Mouse (Mus musculus) heart, embryonic 15.5 days (tissue): ENCODE measurements at regions not wholly inside any gene's neighbourhood (a gene's known extent, or its start where the extent isn't known, plus 50 kb on each side); places are given as distances from the start of the nearest gene placed in this dataset.

ENCODE experiments used
- ATAC-seq: fragments of 200-750 bp; cut with Nextera tagmentation; replicated peaks from 2 replicates; pipeline ENCODE4 v1.8.0; 2017; ENCODE audit warnings: low read depth, moderate TSS enrichment; ENCODE audit not compliant: insufficient number of reproducible peaks, insufficient read depth, low FRiP score
- H3K27ac ChIP-seq: fragments of 300-500 bp; sonication (generic); 2 replicates; pipeline ENCODE4 v1.5.1; 2015; ENCODE audit warnings: mild to moderate bottlenecking, inconsistent platforms
- H3K27me3 ChIP-seq: fragments of 300-500 bp; sonication (generic); 2 replicates; pipeline ENCODE4 v1.6.1; 2015; ENCODE audit warnings: inconsistent platforms
- H3K36me3 ChIP-seq: fragments of 300-500 bp; sonication (generic); 2 replicates; pipeline ENCODE4 v1.6.1; 2015; ENCODE audit warnings: mild to moderate bottlenecking, inconsistent platforms
- H3K4me1 ChIP-seq: fragments of 300-500 bp; sonication (generic); replicated peaks from 2 replicates; pipeline ENCODE4 v1.6.1; 2015; ENCODE audit warnings: inconsistent platforms
- H3K4me2 ChIP-seq: fragments of 300-500 bp; sonication (generic); 2 replicates; pipeline ENCODE4 v1.6.1; 2015; ENCODE audit warnings: inconsistent platforms, mild to moderate bottlenecking, moderate library complexity
- H3K4me3 ChIP-seq: fragments of 300-500 bp; sonication (generic); 2 replicates; pipeline ENCODE4 v1.5.1; 2015; ENCODE audit warnings: mild to moderate bottlenecking, inconsistent platforms
- H3K9ac ChIP-seq: fragments of 300-500 bp; sonication (generic); 2 replicates; pipeline ENCODE4 v1.6.1; 2015; ENCODE audit warnings: mild to moderate bottlenecking, inconsistent platforms
- H3K9me3 ChIP-seq: fragments of 300-500 bp; sonication (generic); replicated peaks from 2 replicates; pipeline ENCODE4 v1.6.1; 2016; ENCODE audit warnings: inconsistent platforms
- WGBS: fragments of 180-500 bp; shearing (Covaris S2); methylation state at CpG from one replicate; pipeline ENCODE4 v1.1.7; 2015; ENCODE audit warnings: mixed read lengths; 5-methylcytosine and 5-hydroxymethylcytosine counted together

DNA sequence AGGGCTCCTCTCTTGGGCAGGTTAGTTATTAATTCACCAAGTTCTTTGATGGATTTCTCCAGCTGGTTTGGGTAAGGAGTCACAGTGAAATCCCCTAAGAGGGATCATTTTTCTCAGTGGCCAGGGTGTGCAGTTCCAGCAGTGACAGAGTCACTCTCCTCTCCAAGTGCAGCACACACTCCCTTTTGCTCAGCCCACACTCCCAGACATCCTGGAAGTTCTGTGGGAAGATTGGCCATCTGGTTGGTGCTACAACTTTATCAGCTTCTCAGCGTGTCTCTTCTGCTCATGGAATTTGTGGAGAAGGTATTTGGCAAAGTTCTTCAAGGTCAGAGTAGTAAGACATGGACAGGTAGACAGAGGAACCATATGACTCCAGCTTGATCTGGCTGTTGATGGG, 148.5 kb upstream of the Lrig1 start:
- Histone ChIP-seq H3K36me3 (no peaks in the 10 kb centered on the region), H3K9ac (no peak overlapping the region), H3K4me2 (no peak overlapping the region), H3K4me1 (0 out of 2 replicates have a peak, but pooled peaks cover 2% of the 10 kb centered on the region), H3K27ac (no peak overlapping the region), H3K9me3 (no peaks in the 10 kb centered on the region), H3K4me3 (no peak overlapping the region), H3K27me3 (no peaks in the 10 kb centered on the region)
- 60% methylated on average over 1 of the region's 1 CpGs for WGBS
- no peak for ATAC-seq

DNA sequence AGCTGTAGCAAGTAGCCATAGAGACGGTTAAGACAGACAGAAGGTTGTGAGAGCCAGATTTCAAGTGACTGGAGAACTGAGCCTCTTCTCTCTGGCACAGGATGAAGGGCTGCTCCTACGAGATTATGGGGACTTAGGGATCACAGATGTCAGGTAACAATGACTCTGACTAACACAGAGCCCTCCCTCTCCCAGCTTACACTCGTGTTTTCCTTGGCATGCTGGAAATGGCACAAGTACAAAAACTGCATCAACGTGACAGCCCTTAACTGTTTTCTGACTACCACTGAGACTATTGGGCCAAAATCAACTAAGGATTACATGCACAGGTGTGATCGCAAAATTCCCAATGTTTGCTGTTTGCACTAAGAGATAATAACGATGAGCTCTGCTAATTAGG, 145.9 kb upstream of the Lrig1 start:
- Histone ChIP-seq H3K27me3 (no peaks in the 10 kb centered on the region), H3K9me3 (no peaks in the 10 kb centered on the region), H3K4me2 (no peak overlapping the region), H3K9ac (no peak overlapping the region), H3K4me3 (no peak overlapping the region), H3K4me1 (0 out of 2 replicates have a peak, but pooled peaks cover 2% of the 10 kb centered on the region), H3K27ac (no peak overlapping the region), H3K36me3 (no peaks in the 10 kb centered on the region)
- 58% methylated on average over 6 of the region's 6 CpGs for WGBS
- ATAC-seq, result no peak

DNA sequence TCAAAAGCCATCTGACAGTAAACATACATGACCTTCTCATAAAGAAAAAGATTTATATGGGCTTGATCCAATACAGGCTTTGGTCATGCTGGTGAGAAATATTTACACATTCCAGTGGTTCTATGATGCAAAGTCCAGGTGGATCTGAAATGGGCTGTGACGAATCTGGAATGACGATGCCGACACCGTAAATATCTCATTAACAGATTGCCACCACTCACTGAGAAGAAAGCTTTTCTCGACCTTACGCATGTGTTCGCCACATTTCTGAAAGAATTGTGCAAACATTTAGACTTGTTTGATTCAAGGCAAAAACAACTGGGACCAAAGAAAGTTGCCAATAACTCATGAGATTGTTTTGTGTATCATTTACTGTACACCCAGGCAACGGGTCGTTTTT, 142.9 kb upstream of the Lrig1 start:
- Histone ChIP-seq H3K27ac (no peak overlapping the region), H3K4me2 (no peak overlapping the region), H3K4me1 (no peaks in the 10 kb centered on the region), H3K9me3 (no peaks in the 10 kb centered on the region), H3K9ac (no peak overlapping the region), H3K36me3 (no peaks in the 10 kb centered on the region), H3K27me3 (no peaks in the 10 kb centered on the region), H3K4me3 (no peak overlapping the region)
- ATAC-seq, result no peak
- 87% methylated on average over 9 of the region's 9 CpGs for WGBS

DNA sequence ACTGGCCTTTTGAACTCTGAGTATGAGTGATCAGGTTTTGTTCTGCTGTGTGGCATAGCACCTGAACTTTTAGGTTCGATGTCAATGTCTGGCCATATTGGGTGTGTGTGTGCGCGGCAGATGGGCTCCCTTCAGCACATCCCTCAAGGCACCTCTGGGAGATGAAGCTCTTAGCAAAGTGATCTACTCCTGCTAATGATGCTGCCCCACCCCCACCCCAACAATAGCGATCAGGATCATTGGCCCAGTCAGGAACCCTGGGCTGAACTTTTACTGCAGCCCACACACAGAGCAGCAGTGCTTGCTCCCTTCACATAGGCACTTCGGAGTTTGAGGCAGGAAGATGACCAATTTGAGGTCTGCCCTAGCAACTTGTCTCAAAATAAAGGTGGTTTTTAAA, 141.9 kb upstream of the Lrig1 start:
- no peak overlapping the region for H3K27ac ChIP-seq
- 69% methylated on average over 5 of the region's 5 CpGs for WGBS
- no peaks in the 10 kb centered on the region for H3K36me3 ChIP-seq
- no peak overlapping the region for H3K4me2 ChIP-seq
- H3K27me3 ChIP-seq, result no peaks in the 10 kb centered on the region
- H3K4me1 ChIP-seq, result no peaks in the 10 kb centered on the region
- ATAC-seq, result no peak
- no peak overlapping the region for H3K4me3 ChIP-seq
- H3K9ac ChIP-seq, result no peak overlapping the region
- H3K9me3 ChIP-seq, result no peaks in the 10 kb centered on the region

DNA sequence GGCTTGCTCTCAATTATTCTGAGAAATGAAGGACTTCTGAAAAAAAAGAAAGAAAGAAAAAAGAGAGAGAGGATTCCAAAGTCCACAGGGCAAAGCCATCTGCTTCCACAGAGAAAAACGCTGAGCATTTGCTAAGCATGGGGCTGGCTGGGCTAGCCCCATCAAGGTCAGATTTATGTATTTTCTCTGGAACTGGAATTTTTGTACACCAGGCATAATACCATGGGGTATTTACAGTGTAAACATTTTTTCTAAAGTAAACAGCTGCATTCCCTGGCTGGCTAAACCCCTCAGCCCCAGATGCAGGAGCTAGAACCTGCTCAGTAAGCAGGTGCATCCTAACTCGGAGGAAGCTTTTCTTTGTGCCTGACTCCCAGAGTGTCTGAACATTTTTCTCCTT, 135.8 kb upstream of the Lrig1 start:
- 62% methylated on average over 2 of the region's 2 CpGs for WGBS
- Histone ChIP-seq H3K36me3 (no peaks in the 10 kb centered on the region), H3K9me3 (no peaks in the 10 kb centered on the region), H3K4me1 (no peaks in the 10 kb centered on the region), H3K4me2 (no peak overlapping the region), H3K27me3 (no peaks in the 10 kb centered on the region), H3K9ac (no peak overlapping the region), H3K4me3 (no peak overlapping the region), H3K27ac (no peak overlapping the region)
- no peak for ATAC-seq

DNA sequence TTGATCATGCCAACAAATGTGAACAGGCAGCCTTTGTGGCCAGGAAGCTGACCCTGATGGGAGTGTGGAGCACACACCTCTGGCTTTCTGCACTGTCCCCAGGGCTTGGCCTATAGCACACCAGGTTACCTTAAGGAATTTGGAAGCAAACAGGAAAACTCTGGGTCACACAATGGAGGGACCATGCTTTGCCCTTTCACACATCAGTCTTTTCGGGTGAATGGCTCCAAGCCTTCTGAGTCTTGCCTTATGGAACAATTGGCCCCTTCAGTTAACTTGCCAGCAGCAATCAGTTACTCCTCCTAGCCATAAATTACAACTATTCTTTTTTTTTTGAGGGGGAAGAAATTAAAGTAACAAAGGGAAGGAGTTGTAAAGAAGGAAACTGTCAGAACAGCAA, 134.6 kb upstream of the Lrig1 start:
- no peak overlapping the region for H3K4me2 ChIP-seq
- no peaks in the 10 kb centered on the region for H3K4me1 ChIP-seq
- 84% methylated on average over 1 of the region's 1 CpGs for WGBS
- no peaks in the 10 kb centered on the region for H3K27me3 ChIP-seq
- no peaks in the 10 kb centered on the region for H3K9me3 ChIP-seq
- H3K27ac ChIP-seq, result no peak overlapping the region
- H3K9ac ChIP-seq, result no peak overlapping the region
- no peak overlapping the region for H3K4me3 ChIP-seq
- no peak for ATAC-seq
- no peaks in the 10 kb centered on the region for H3K36me3 ChIP-seq

DNA sequence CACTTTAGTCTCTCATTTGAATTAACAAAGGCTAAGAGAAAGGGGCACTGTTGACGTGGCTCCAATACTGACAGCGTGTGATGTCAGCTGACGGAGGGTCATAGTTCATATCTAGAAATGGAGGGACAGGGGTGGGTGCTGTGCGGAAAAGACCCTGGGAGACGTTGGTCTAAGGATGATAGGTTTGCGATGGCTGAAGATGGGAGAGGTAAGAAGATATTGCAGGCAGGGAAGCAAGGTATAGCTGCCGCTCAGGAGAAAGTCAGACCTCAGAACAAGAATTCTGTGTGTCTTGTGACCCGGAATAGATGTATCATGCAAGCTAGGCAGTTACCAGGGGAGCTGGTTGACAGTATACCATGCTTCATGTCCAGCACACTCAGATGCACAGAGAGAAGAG, 130.8 kb upstream of the Lrig1 start:
- Histone ChIP-seq H3K4me1 (no peaks in the 10 kb centered on the region), H3K9ac (no peak overlapping the region), H3K27ac (no peak overlapping the region), H3K27me3 (no peaks in the 10 kb centered on the region), H3K9me3 (no peaks in the 10 kb centered on the region), H3K4me2 (no peak overlapping the region), H3K4me3 (no peak overlapping the region), H3K36me3 (no peaks in the 10 kb centered on the region)
- 88% methylated on average over 8 of the region's 8 CpGs for WGBS
- ATAC-seq, result no peak

DNA sequence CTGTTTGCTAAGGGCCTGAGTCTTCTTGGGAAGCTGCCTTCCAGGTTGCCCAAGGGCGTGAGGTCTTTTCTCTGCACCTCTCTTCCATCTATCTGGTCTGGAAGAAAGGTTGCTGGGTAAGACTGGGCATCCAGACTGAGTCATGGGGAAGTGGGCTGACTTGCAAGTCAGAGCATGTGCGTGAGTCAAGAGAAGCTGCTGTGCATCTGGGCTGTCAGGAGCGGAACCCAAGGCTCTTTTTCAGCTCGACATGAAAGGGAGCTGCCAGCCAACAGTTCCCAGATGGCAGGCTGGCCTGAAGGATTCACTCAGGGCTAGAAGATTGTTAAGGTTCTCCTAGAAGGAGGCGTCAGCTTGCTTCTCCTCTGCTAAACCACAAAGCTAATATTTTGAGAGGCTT, 129.3 kb upstream of the Lrig1 start:
- 76% methylated on average over 5 of the region's 5 CpGs for WGBS
- Histone ChIP-seq H3K4me3 (no peak overlapping the region), H3K9me3 (no peaks in the 10 kb centered on the region)

DNA sequence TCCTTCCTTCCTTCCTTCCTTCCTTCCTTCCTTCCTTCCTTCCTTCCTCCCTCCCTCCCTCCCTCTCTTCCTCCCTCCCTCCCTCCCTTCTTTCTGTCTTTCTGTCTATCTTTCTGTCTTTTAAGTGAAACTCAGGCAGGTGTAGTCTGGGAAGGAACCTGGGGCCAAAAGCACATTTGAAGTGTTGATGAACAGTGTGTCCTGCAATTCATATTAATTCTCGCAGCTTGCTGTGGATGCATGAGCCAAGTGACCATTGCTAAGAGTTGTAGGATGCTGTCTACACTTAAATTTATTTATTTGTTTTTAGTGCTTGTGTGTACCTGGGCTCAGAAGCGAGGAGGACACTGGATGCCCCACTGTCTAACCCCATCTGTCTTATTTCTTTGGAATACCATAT, 126.7 kb upstream of the Lrig1 start:
- 63% methylated on average over 2 of the region's 2 CpGs for WGBS
- Histone ChIP-seq H3K9me3 (no peaks in the 10 kb centered on the region), H3K4me3 (no peak overlapping the region), H3K36me3 (no peaks in the 10 kb centered on the region), H3K27ac (no peak overlapping the region), H3K27me3 (no peaks in the 10 kb centered on the region), H3K9ac (no peak overlapping the region), H3K4me2 (no peak overlapping the region), H3K4me1 (no peaks in the 10 kb centered on the region)
- no peak for ATAC-seq

More for the DNA sequence above, 129.3 kb upstream of the Lrig1 start:
- H3K36me3 ChIP-seq, result no peaks in the 10 kb centered on the region
- H3K4me1 ChIP-seq, result no peaks in the 10 kb centered on the region
- H3K4me2 ChIP-seq, result no peak overlapping the region
- H3K27ac ChIP-seq, result no peak overlapping the region
- no peak overlapping the region for H3K9ac ChIP-seq
- no peaks in the 10 kb centered on the region for H3K27me3 ChIP-seq
- ATAC-seq, result no peak

DNA sequence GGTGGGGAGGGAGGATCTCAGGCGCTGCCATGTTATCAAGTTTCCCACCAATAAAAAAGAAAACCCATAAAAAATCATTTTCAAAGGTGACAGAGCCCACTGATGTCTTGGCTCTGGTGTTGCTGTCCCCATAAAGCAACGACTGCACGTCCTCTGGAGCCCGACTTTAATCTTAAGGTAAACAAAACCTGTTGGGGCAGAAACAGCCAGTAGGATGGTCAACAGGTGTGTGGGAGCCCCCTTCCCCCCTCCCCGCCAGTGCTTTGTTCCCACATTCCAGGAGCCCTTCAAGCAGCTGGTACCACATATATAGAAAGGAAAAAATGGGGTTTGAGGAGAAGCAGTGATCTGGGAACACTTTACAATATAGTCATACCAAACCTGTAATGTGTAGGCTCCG, 118.3 kb upstream of the Lrig1 start:
- Histone ChIP-seq H3K9ac (no peak overlapping the region), H3K4me3 (no peak overlapping the region), H3K4me2 (no peak overlapping the region), H3K36me3 (no peaks in the 10 kb centered on the region), H3K9me3 (no peaks in the 10 kb centered on the region), H3K27ac (no peak overlapping the region), H3K4me1 (0 out of 2 replicates have a peak, but pooled peaks cover 3% of the 10 kb centered on the region), H3K27me3 (0 out of 2 replicates have a peak, but pooled peaks cover 2% of the 10 kb centered on the region)
- ATAC-seq, result no peak
- 47% methylated on average over 6 of the region's 6 CpGs for WGBS

DNA sequence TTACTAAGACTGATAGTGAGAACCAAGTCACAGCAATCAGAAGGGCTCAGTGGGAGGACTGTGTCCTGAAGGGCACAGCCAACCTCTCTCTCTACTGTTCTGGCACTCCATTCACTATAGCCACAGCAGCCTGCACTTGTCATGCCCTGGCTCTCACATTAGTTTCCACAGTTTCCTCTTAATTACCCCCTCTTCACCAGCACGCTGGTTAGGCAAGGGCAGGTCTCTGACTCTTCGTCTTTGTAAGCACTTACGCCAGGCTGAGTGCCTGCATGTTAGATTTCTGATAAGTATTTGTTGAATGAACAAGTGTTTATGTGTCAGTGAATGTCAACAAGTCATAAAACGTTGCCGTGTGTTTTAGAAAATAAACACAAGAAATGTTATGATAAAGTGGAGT, 116.2 kb upstream of the Lrig1 start:
- H3K27me3 ChIP-seq, result 0 out of 2 replicates have a peak, but pooled peaks cover 2% of the 10 kb centered on the region
- no peak overlapping the region for H3K27ac ChIP-seq
- no peaks in the 10 kb centered on the region for H3K9me3 ChIP-seq
- no peak overlapping the region for H3K4me3 ChIP-seq
- no peak overlapping the region for H3K9ac ChIP-seq
- peaks cover 3% of the 10 kb centered on the region; the same call in 1 of the 2 replicates for H3K4me1 ChIP-seq
- 40% methylated on average over 5 of the region's 5 CpGs for WGBS
- no peak overlapping the region for H3K4me2 ChIP-seq
- no peaks in the 10 kb centered on the region for H3K36me3 ChIP-seq
- ATAC-seq, result no peak

DNA sequence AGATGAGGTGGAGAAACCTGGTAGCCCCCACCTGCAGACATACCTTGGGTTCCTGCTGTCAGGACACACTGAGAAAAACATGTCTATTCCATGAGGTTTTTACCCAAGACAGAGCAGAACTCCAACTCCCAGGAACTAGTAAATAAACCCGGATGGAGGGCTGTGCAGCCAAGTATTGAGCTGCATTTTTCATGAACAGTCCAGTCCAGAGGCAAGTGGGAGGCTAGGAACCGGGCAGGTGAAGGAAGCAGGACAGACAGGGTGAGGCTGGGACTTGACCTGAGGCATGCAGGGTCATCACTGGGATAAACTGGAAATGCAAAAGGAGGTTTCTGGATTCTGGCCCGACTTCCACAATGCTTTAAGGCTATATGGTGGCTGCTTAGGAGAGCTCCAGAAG, 114.8 kb upstream of the Lrig1 start:
- WGBS, result 58% methylated on average over 3 of the region's 3 CpGs
- Histone ChIP-seq H3K9ac (no peak overlapping the region), H3K27ac (no peak overlapping the region), H3K4me2 (no peak overlapping the region), H3K4me1 (peaks cover 3% of the 10 kb centered on the region; the same call in 1 of the 2 replicates), H3K36me3 (no peaks in the 10 kb centered on the region), H3K27me3 (0 out of 2 replicates have a peak, but pooled peaks cover 2% of the 10 kb centered on the region), H3K4me3 (no peak overlapping the region), H3K9me3 (no peaks in the 10 kb centered on the region)
- no peak for ATAC-seq
